Mouse (Mus musculus): ENCODE results near the gene Ldb3. TPM values are rescaled to one million over a fixed set of nuclear protein-coding genes. Genes with fewer than 3 reads are reported as not detected.

Ldb3 gene
- polyA plus RNA-seq, 1 experiment from 2014 or later = 1.6 TPM

DNA sequence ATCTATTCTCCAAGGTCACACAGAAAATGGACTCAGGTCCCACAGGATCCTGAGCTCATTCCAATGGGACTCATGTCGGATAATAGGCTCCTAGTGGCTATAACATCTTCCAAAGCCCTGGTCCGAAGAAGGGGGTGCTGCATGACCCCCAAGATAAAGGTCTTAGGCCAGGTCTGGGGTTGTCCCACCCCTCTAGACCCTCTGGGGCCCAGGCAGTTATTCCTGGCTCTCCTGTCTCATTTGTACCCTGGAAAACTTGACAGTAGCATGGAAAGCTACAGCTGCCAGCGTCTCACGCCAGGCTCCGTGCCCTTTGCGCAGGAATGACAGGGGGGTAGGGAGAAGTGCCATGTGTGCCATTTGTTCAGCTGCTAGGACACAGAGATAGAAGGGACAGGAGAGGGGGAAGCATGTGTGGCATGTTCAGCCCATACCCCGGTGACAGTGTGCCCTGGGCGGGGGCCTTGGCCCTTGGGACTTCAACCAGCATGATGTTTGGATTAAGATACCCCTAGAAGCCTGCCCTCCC is 767 bp upstream of the Ldb3 start:
- Histone ChIP-seq H3K9ac (no peak overlapping the region), H3K4me3 (no peak overlapping the region), H3K27me3 (no peaks in the 10 kb centered on the region), H3K27ac (no peak overlapping the region), H3K4me2 (replicated peaks) (no peak overlapping the region), H3K36me3 (no peaks in the 10 kb centered on the region), H3K9me3 (no peaks in the 10 kb centered on the region), H3K4me1 (peaks cover 9% of the 10 kb centered on the region)
- no peak for ATAC-seq (ENCODE audit: insufficient number of reproducible peaks, insufficient read depth, low FRiP score, low TSS enrichment)
- WGBS = 90% methylated on average over 8 of the region's 8 CpGs

DNA sequence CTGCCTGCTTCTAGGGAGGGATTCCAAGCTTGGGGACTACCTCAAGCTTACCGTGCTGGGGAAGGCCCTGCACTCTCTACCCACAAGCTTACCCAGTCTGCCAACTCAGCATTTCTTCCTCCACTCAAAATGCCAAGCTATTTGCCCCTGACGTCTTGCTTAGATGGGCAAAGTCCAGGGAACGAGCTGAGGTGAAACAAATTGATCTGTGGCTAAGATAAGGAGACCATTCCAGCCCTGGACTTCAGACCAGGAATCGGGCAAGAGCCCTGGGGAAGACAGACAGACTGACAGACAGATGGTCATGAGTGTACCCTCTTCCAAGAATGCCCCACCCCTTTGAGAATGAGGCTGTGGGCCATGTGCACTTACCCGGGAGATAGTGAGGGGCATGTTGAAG is 477 bp downstream of the Ldb3 start:
- Histone ChIP-seq H3K27me3 (no peaks in the 10 kb centered on the region), H3K4me2 (replicated peaks) (no peak overlapping the region), H3K4me3 (no peak overlapping the region), H3K9me3 (no peaks in the 10 kb centered on the region), H3K4me1 (peaks cover 9% of the 10 kb centered on the region), H3K9ac (no peak overlapping the region), H3K36me3 (no peaks in the 10 kb centered on the region), H3K27ac (no peak overlapping the region)
- WGBS = 64% methylated on average over 5 of the region's 5 CpGs
- no peak for ATAC-seq (ENCODE audit: insufficient number of reproducible peaks, insufficient read depth, low FRiP score, low TSS enrichment)

DNA sequence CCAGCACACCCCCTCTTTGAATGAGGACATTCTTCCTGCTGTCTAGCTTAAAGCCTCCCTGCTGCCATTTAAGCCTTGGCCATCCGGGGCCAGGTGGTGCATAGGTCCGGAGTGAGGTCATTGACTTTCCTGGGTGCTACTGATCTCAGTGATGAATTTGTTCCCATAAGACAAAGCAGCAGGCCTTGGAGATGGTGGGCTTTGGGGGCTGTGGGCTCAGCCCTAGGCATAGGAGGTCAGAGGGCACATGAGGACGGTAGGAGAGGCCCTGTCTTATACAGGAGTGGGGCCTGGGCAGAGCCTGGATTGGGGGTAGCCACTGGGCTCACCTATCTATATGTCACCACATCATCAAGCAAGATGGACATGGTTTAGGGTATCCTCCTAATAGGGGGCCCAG is 1.6 kb downstream of the Ldb3 start:
- Histone ChIP-seq H3K9me3 (no peaks in the 10 kb centered on the region), H3K4me3 (no peak overlapping the region), H3K4me2 (replicated peaks) (no peak overlapping the region), H3K27ac (no peak overlapping the region), H3K27me3 (no peaks in the 10 kb centered on the region), H3K9ac (no peak overlapping the region), H3K36me3 (no peaks in the 10 kb centered on the region), H3K4me1 (peaks cover 4% of the 10 kb centered on the region)
- 79% methylated on average over 3 of the region's 3 CpGs for WGBS
- ATAC-seq (ENCODE audit: insufficient number of reproducible peaks, insufficient read depth, low FRiP score, low TSS enrichment) = no peak

DNA sequence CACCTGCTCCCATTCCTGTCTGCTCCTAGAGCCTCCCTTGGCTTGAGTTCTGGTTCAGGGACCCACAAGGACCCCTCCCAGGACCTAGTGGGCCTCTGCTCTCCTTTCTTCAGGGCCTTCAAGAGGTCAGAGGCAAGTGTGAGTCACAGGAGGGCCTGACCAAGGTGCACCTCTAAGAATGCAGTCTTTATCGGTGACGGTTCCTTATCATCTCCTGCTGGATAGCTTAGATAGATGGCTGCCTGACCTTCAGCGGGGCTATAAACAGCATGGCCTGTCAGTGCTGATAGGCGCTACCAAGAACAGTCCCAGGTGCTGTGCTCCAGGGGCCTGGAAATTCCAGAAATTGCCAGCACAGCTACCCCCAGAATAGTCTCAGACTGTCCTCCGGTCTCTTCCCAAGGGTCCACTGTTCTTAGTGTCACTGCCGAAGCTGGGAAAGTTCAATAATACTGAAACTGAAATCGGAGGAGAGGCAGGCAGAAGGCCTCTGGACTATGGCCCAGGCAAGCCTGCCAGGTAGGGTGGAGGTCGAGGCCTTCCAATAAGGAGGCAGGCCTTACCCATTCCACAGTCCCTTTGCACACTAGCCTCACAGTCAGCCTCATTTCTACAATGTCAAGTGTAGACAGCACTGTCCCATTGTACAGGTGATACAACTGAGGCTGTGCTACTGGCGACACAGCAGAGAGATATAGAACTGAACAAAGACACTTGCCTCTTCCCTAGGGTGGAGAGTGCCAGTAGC is 3.0 kb downstream of the Ldb3 start:
- no peak for ATAC-seq (ENCODE audit: insufficient number of reproducible peaks, insufficient read depth, low FRiP score, low TSS enrichment)
- H3K4me1 ChIP-seq = no peaks in the 10 kb centered on the region
- H3K9ac ChIP-seq = no peak overlapping the region
- no peak overlapping the region for H3K4me3 ChIP-seq
- no peaks in the 10 kb centered on the region for H3K9me3 ChIP-seq
- no peaks in the 10 kb centered on the region for H3K27me3 ChIP-seq
- no peak overlapping the region for H3K27ac ChIP-seq
- no peaks in the 10 kb centered on the region for H3K36me3 ChIP-seq
- 88% methylated on average over 9 of the region's 9 CpGs for WGBS
- H3K4me2 ChIP-seq (replicated peaks) = no peak overlapping the region

DNA sequence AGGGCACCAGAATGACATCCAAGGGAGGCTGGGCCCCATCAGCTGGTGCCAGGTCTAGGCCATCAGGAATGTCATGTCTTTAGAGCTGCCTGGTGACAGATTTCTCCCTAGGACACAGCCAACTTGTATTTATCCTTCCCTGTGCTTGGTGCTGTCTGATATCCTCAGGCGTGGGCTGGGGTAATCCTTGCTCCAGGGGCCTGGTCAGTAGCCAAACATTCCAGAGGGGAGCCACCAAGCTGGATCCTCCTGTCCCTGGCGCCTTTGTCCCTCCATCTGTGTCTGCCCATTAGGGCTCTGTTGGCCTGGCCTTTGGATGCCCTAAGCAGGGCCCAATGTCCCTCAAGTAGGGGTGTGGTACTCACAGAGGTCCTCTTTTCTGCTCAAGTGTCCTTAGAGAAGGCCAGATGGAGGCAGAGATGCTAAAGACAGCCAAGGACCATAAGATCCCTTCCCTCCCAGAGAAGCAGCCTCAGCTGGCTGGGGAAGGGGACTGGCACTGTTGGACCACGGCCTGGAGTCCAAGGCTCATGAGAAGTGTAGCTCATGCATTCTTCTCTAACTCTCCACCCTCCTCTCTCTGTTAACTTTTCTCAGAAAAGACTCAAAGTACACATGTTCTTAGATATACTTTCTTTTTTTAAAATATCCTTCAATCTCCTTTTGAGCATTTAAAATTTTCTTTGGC is 5.6 kb downstream of the Ldb3 start:
- no peak for ATAC-seq (ENCODE audit: insufficient number of reproducible peaks, insufficient read depth, low FRiP score, low TSS enrichment)

DNA sequence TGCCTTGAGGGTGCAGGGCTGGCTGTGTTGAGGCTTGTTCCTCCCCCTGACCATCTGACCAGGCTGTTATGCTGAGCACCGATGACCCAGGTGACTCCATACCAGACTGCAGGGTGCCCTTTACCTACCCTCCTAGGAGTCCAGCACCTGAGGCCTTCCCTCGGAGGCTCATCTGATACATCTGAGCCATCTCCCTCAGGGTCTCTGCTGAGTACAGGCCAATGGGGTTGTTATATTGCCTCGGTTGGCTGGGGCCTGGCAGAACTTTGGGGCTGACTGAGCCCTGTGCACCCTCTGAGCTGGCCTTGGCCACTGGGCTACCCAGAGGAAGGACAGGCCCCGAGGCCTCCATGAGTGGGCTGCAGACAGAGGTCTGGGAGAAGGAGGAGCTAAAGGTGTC is 11.6 kb downstream of the Ldb3 start:
- H3K36me3 ChIP-seq = no peaks in the 10 kb centered on the region
- H3K27ac ChIP-seq = no peak overlapping the region
- no peak overlapping the region for H3K4me2 ChIP-seq (replicated peaks)
- no peak overlapping the region for H3K9ac ChIP-seq
- 76% methylated on average over 4 of the region's 4 CpGs for WGBS
- H3K4me1 ChIP-seq = no peaks in the 10 kb centered on the region
- ATAC-seq (ENCODE audit: insufficient number of reproducible peaks, insufficient read depth, low FRiP score, low TSS enrichment) = no peak
- no peaks in the 10 kb centered on the region for H3K9me3 ChIP-seq
- H3K4me3 ChIP-seq = no peak overlapping the region
- H3K27me3 ChIP-seq = no peaks in the 10 kb centered on the region

More for the DNA sequence above, 5.6 kb downstream of the Ldb3 start:
- H3K9me3 ChIP-seq = no peaks in the 10 kb centered on the region
- no peaks in the 10 kb centered on the region for H3K27me3 ChIP-seq
- WGBS = 73% methylated on average over 3 of the region's 3 CpGs
- no peak overlapping the region for H3K4me3 ChIP-seq
- no peaks in the 10 kb centered on the region for H3K4me1 ChIP-seq
- no peak overlapping the region for H3K27ac ChIP-seq
- H3K36me3 ChIP-seq = no peaks in the 10 kb centered on the region
- H3K4me2 ChIP-seq (replicated peaks) = no peak overlapping the region
- H3K9ac ChIP-seq = no peak overlapping the region

DNA sequence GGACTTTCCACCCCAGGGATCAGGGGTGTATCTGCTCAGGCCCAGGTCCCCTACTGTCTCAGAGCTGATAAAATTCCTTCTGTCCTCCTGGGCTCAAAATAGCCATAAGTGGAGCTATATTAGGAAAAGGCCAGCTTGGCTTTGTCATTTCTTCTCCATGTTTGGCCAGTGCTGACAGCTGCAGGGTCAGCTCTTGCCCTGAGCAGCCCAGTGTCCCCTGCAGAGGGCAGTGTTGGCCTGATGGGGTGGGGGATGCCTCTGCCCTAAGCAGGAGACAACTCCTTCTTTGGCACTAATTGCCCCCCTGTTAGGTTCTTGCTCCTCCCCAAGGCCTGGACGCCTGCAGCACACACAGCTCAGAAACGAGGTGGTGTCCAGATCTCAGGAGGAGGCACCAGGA is 14.4 kb downstream of the Ldb3 start:
- Histone ChIP-seq H3K27ac (no peak overlapping the region), H3K27me3 (no peaks in the 10 kb centered on the region), H3K9ac (no peak overlapping the region), H3K4me2 (replicated peaks) (no peak overlapping the region), H3K4me1 (peaks cover 7% of the 10 kb centered on the region; the same call in 1 of the 2 replicates), H3K9me3 (no peaks in the 10 kb centered on the region), H3K36me3 (no peaks in the 10 kb centered on the region), H3K4me3 (no peak overlapping the region)
- no peak for ATAC-seq (ENCODE audit: insufficient number of reproducible peaks, insufficient read depth, low FRiP score, low TSS enrichment)
- 58% methylated on average over 2 of the region's 2 CpGs for WGBS

DNA sequence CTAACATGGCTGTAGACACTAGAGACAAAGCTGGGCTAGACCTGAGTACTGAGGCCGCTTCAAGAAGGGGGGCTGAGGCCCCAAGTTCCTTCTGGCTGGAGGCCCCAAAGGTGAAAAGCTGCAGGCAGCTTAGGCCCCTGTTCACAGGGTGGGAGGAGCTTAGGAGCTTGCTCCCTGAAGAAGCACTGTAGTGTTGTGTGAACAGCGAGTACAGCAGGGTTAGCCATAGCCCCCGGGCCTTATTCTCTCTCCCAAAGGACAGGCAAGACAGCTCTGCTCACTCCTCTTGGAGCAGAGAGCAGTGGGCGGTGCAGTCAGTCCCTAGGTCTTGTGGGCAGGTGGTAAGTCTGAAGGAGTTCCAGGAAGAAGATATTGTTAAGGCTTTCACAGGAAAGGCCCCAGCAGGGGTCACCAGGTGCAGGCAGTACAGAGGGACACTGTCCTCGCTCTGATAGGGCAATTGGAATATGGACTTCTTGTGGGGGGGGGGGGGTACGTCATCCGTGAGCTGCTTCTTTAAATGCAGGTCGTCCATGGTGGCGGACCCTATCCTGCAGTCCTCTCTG is 15.1 kb downstream of the Ldb3 start:
- H3K4me2 ChIP-seq (replicated peaks) = no peak overlapping the region
- no peaks in the 10 kb centered on the region for H3K9me3 ChIP-seq
- no peak overlapping the region for H3K27ac ChIP-seq
- H3K4me3 ChIP-seq = no peak overlapping the region
- no peaks in the 10 kb centered on the region for H3K36me3 ChIP-seq
- H3K9ac ChIP-seq = no peak overlapping the region
- 64% methylated on average over 9 of the region's 9 CpGs for WGBS
- ATAC-seq (ENCODE audit: insufficient number of reproducible peaks, insufficient read depth, low FRiP score, low TSS enrichment) = no peak
- 0 out of 2 replicates have a peak, but pooled peaks cover 3% of the 10 kb centered on the region for H3K27me3 ChIP-seq
- H3K4me1 ChIP-seq = peaks cover 11% of the 10 kb centered on the region

DNA sequence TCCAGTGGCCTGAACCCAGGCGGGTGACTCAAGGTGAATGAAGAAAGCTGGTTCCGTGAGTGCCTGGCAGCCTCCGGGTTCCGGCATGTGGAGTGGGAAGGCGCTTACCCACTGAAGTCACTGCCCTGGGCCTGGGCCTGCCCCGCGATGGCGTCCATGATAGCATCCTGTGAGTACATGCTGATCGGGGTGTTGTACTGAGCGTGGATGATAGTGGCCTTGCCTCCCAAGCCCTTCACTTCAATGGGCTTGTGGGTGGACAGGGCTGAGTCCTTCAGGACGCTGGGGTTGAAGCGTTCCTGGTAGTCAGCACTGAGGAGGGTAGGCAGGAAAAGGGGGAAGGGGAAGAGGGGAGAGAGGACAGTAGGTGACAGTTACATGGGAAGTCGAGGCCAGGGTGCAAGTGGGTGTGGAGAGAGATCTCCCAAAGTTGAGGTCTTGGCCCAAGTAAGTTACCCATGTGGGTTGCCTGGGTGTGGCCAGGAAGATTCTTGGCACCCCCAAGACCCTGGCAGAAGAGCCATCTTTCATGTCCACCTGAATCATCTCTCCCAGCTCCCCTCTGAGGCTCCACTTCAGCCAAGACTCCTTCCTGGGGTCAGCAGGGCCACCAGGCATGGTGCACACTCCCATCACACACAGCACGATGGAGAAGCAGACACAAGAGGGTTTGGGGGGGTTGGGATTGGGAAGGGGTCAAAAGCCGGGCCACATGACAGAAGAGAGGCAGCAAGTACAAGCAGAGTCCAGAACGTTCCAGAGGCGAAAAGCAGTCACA is 16.7 kb downstream of the Ldb3 start:
- 82% methylated on average over 17 of the region's 17 CpGs for WGBS
- Histone ChIP-seq H3K4me3 (no peak overlapping the region), H3K4me1 (peaks cover 23% of the 10 kb centered on the region), H3K36me3 (no peaks in the 10 kb centered on the region), H3K9ac (no peak overlapping the region), H3K9me3 (no peaks in the 10 kb centered on the region), H3K27ac (no peak overlapping the region), H3K4me2 (replicated peaks) (no peak overlapping the region), H3K27me3 (peaks cover 3% of the 10 kb centered on the region; the same call in 1 of the 2 replicates)
- no peak for ATAC-seq (ENCODE audit: insufficient number of reproducible peaks, insufficient read depth, low FRiP score, low TSS enrichment)

DNA sequence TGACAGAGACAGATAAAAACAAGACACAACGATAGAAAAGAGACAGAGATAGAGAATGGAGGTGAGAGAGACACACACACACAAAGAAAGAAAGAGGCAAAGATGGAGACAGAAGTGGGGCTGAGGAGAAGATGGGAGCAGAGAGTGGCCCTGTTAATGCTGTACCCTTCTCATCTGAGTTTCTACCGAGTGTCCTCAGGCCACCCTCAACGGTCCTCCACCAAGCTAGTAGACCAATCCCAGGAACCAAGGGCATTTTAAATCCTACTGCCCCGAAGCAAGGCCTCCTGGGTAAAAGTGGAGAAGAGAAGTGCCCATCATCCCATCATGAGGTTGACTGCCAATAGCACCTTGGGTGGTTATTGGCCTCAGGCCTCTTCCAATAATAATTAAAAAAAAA is 17.6 kb downstream of the Ldb3 start:
- ATAC-seq (ENCODE audit: insufficient number of reproducible peaks, insufficient read depth, low FRiP score, low TSS enrichment) = no peak
- Histone ChIP-seq H3K4me3 (no peak overlapping the region), H3K27me3 (peaks cover 3% of the 10 kb centered on the region; the same call in 1 of the 2 replicates), H3K4me2 (replicated peaks) (no peak overlapping the region), H3K9me3 (no peaks in the 10 kb centered on the region), H3K9ac (no peak overlapping the region), H3K36me3 (no peaks in the 10 kb centered on the region), H3K27ac (no peak overlapping the region), H3K4me1 (peaks cover 26% of the 10 kb centered on the region)
- 79% methylated on average over 4 of the region's 4 CpGs for WGBS

DNA sequence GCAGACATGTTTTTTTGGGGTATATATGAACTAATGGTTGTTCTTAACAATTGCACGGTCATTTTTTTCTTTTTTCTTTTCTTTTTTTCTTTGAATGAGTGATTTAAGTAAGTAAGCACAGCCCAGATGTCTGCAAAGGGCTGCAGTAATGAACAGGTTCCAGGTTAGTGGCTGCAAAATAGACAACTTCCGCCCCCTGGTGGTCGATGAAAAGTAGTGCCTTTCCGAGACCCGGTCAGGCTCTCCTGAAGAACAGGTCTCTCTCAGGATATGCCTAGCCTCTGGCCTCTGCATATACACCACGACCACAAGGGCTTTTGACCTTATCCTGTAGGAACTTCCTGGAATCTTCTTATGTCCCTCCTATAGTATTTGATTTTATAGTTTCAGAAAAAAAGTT is 18.2 kb downstream of the Ldb3 start:
- 1% methylated on average over 6 of the region's 6 CpGs for WGBS
- Histone ChIP-seq H3K4me3 (no peak overlapping the region), H3K4me2 (replicated peaks) (peak overlapping the region; percentile 49), H3K27ac (no peak overlapping the region), H3K4me1 (peaks cover 30% of the 10 kb centered on the region), H3K9me3 (no peaks in the 10 kb centered on the region), H3K36me3 (no peaks in the 10 kb centered on the region), H3K27me3 (peaks cover 3% of the 10 kb centered on the region; the same call in 1 of the 2 replicates), H3K9ac (no peak overlapping the region)
- ATAC-seq (ENCODE audit: insufficient number of reproducible peaks, insufficient read depth, low FRiP score, low TSS enrichment) = peak; percentile 74

Measured in embryonic facial prominence, embryonic 12.5 days (tissue).